Mouse (Mus musculus): ENCODE measurements around the gene E2f3.

E2f3 gene

DNA sequence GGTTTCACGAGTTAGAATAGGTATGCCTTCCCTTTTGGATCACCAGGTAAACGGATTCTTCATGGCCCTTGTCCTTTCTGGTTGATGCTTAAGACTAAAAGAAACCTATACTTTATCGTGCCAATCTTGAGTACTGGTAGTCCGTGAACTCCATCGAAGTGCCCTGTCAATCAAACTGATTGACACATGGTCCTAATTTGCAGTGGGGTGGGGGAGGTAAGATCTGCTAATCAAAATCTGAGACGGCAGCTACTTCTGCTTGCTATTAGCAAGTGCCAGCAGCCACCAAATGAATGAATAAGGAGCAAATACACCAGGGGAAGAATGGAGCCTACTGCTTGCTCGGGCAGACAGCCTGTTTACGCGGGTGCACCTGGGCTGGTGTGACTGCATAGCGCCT is 72.3 kb downstream of the E2f3 start:
- no peak for DNase-seq

DNA sequence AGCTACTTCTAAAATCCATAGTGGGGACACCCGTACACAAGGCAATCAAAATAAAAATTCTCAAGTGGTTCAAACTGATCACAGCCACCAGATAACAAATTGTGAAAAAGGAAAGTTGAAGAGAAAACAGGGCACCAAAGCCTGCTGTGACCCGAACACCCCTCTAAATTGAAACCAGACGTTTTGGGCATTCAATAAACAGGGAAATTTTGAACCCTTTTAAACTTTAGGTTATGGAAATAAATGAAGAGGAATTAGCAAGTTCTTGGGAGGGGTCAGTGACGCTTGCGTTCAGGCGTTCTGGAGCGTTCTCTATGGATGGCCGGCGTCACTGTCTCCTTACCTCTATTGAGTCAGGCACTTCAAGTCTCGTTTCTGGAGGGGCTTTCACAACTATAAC is 72.8 kb downstream of the E2f3 start:
- DNase-seq = no peak

DNA sequence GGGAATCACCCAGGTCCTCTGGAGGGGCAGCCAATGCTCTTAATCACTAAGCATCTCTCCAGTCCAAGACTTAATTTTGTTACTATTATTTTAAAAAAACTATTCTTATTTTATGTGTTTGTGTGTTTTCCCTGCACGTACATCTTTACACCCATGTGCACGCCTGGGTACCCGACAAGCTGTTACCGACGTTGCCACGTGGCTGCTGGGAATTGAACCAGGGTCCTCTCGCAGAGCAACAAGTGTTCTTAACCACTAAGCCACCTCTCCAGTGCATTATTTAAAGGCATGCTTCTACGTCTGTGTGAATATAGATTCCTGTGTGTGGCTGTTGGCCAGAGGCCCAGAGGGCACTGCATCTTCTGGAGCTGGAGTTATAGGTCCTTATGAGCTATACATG is 73.6 kb downstream of the E2f3 start:
- no peak for DNase-seq

- DNase-seq = no peak
Measured at GRCm38 (mm10) chr13:29911141-29911540, 74.7 kb downstream of the E2f3 start.

DNA sequence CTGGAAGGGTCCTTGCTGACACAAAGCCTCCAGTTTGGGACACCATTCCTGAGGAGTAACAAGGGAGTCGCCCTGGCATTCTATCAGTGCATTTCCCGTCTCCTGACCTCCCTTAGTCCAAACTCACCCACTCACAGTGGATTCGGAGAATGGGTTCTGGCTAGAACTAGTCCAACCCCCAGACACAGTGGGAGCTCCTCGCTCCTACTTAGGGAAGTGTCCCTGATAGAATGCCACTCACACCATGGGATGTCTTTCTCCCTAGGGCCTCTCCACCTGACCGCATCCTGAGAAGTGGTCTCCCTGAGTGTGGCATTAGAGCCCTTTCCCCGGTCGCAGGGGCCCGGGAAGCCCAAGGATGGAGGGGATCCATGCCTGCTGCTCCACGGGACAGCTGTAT is 77.4 kb downstream of the E2f3 start:
- DNase-seq = no peak

DNA sequence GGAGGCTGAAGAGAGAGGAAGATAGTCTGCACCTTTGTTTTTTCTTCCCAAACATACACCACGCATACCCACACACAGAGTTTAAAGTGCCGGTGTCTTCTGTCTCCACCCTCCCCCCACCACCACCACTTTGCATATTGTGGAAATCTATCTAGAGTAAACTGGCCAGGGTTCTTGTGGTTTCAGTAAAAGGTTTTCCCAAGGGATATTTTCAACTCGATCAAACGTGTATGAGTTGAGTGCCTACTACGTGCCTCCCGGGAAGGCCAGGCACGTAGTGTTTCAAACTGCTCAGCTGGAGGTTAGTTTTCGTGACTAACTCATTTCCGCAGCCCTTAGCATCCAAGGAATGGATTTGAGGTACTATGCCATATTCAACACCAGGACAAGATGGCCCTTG is 77.9 kb downstream of the E2f3 start:
- DNase-seq = no peak

- DNase-seq = no peak
Measured at GRCm38 (mm10) chr13:29906734-29907133, 79.1 kb downstream of the E2f3 start.

GRCm38 (mm10) chr13:29903341-29903740 is 82.5 kb downstream of the E2f3 start:
- DNase-seq = no peak

DNA sequence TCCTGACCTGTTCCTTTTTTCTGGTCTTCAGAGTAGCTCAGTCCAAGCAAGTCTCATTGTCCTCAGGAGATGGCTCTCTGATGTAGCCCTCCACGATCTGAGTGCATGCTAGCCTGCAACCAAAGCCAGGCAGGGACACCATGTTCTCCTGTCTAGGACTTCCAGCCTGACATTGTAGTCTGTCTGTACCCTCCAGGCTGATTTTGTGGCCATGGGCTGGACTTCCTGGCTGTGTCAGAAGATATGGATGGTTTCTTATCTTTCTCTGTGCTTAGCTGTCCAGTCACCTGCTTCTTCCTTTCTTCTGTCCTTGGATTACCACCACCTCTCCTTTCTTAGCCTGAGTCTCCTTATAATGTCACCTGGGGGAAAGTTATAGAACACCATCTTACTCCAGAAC is 83.2 kb downstream of the E2f3 start:
- DNase-seq = no peak

- DNase-seq = no peak
Measured at GRCm38 (mm10) chr13:29901641-29902040, 84.2 kb downstream of the E2f3 start.

- DNase-seq = no peak
Measured at GRCm38 (mm10) chr13:29866780-29867179, 119.1 kb downstream of the E2f3 start.

- no peak for DNase-seq
Measured at GRCm38 (mm10) chr13:29864331-29864730, 121.5 kb downstream of the E2f3 start.

GRCm38 (mm10) chr13:29860087-29860486 is 125.8 kb downstream of the E2f3 start:
- no peak for DNase-seq

GRCm38 (mm10) chr13:29857436-29857835 is 128.4 kb downstream of the E2f3 start:
- peak; percentile 74 for DNase-seq
